Mouse (Mus musculus) forebrain, embryonic 15.5 days (tissue): Measurements from ENCODE around the gene Plekhg3. TPM values are rescaled to one million over a fixed set of nuclear protein-coding genes. Genes with fewer than 3 reads are reported as not detected.
A peak's percentile ranks its signal among the peaks of the same experiment; 100 is the strongest.

Experiments
- ATAC-seq: fragments of 200-750 bp; cut with Nextera tagmentation; replicated peaks from 2 replicates; pipeline ENCODE4 v1.8.0; 2017; ENCODE audit warnings: mild to moderate bottlenecking, moderate TSS enrichment, moderate library complexity
- H3K27ac ChIP-seq: fragments of 300-500 bp; sonication (generic); replicated peaks from 2 replicates; pipeline ENCODE4 v1.5.1; 2015; ENCODE audit warnings: mild to moderate bottlenecking, inconsistent platforms
- H3K27me3 ChIP-seq: fragments of 300-500 bp; sonication (generic); 2 replicates; pipeline ENCODE4 v1.6.1; 2015; ENCODE audit warnings: inconsistent platforms
- H3K36me3 ChIP-seq: fragments of 300-500 bp; sonication (generic); 2 replicates; pipeline ENCODE4 v1.6.1; 2015; ENCODE audit warnings: mild to moderate bottlenecking, inconsistent platforms
- H3K4me1 ChIP-seq: fragments of 300-500 bp; sonication (generic); 2 replicates; pipeline ENCODE4 v1.6.1; 2015; ENCODE audit warnings: inconsistent platforms
- H3K4me2 ChIP-seq: fragments of 300-500 bp; sonication (generic); replicated peaks from 2 replicates; pipeline ENCODE4 v1.6.1; 2015; ENCODE audit warnings: mild to moderate bottlenecking, inconsistent platforms
- H3K4me3 ChIP-seq: fragments of 300-500 bp; sonication (generic); 2 replicates; pipeline ENCODE4 v1.5.1; 2015; ENCODE audit warnings: mild to moderate bottlenecking, inconsistent platforms
- H3K9ac ChIP-seq: fragments of 300-500 bp; sonication (generic); replicated peaks from 2 replicates; pipeline ENCODE4 v1.6.1; 2015; ENCODE audit warnings: mild to moderate bottlenecking, inconsistent platforms
- H3K9me3 ChIP-seq: fragments of 300-500 bp; sonication (generic); 2 replicates; pipeline ENCODE4 v1.6.1; 2016; ENCODE audit warnings: inconsistent platforms
- WGBS: fragments of 180-500 bp; shearing (Covaris S2); methylation state at CpG from one replicate; pipeline ENCODE4 v1.1.7; 2015; ENCODE audit warnings: mixed read lengths; 5-methylcytosine and 5-hydroxymethylcytosine counted together
- polyA plus RNA-seq: library from polyadenylated mRNA; unstranded; fragments of >200 nt; fragmentation: Nextera tagmentation; extraction: Ambion mirVana; gene quantifications from 2 replicates; pipeline ENCODE4 v1.2.1, GENCODE M21; 2015

The Plekhg3 gene
- polyA plus RNA-seq, 1 experiment from 2014 or later: 0.79 TPM

DNA sequence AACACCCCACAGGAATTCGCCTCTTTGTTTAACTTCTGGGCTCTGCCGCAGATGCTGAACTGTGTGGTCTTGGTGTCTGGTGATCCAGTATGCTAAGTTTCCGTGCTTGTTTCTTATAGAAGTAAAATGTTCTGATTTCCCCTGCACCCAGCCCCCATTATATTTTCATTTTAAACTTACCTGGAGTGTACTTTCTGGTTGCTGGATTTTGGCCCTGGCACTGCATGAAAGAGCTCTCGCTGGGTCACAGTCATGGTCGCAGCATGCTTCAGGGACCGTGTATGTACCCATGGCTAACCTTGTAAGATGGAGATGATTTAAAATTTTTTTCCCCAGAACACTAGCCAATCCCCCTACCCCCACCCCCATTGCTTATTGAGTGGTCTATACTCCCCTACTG, 11.2 kb downstream of the Plekhg3 start:
- WGBS: 78% methylated on average over 6 of the region's 6 CpGs
- no peak for ATAC-seq
- Histone ChIP-seq H3K4me1 (peaks cover 7% of the 10 kb centered on the region), H3K36me3 (no peaks in the 10 kb centered on the region), H3K9me3 (no peaks in the 10 kb centered on the region), H3K27me3 (0 out of 2 replicates have a peak, but pooled peaks cover 3% of the 10 kb centered on the region), H3K27ac (no peak overlapping the region), H3K9ac (no peak overlapping the region), H3K4me3 (no peak overlapping the region), H3K4me2 (no peak overlapping the region)

- Histone ChIP-seq H3K27ac (no peak overlapping the region), H3K27me3 (0 out of 2 replicates have a peak, but pooled peaks cover 9% of the 10 kb centered on the region), H3K9me3 (no peaks in the 10 kb centered on the region), H3K36me3 (no peaks in the 10 kb centered on the region), H3K4me1 (peaks cover 18% of the 10 kb centered on the region), H3K9ac (no peak overlapping the region), H3K4me3 (no peak overlapping the region), H3K4me2 (no peak overlapping the region)
- WGBS: 60% methylated on average over 15 of the region's 15 CpGs
- ATAC-seq: no peak
Measured at GRCm38 (mm10) chr12:76545786-76546370, 15.2 kb downstream of the Plekhg3 start.

GRCm38 (mm10) chr12:76546383-76547276, 15.9 kb downstream of the Plekhg3 start:
- 9% methylated on average over 28 of the region's 28 CpGs for WGBS
- Histone ChIP-seq H3K4me2 (peak overlapping the region; percentile 37), H3K9ac (no peak overlapping the region), H3K9me3 (no peaks in the 10 kb centered on the region), H3K36me3 (no peaks in the 10 kb centered on the region), H3K4me3 (peak overlapping the region; percentile 12; the same call in 1 of the 2 replicates), H3K27ac (no peak overlapping the region), H3K4me1 (peaks cover 18% of the 10 kb centered on the region), H3K27me3 (0 out of 2 replicates have a peak, but pooled peaks cover 9% of the 10 kb centered on the region)
- peak; percentile 66 for ATAC-seq

DNA sequence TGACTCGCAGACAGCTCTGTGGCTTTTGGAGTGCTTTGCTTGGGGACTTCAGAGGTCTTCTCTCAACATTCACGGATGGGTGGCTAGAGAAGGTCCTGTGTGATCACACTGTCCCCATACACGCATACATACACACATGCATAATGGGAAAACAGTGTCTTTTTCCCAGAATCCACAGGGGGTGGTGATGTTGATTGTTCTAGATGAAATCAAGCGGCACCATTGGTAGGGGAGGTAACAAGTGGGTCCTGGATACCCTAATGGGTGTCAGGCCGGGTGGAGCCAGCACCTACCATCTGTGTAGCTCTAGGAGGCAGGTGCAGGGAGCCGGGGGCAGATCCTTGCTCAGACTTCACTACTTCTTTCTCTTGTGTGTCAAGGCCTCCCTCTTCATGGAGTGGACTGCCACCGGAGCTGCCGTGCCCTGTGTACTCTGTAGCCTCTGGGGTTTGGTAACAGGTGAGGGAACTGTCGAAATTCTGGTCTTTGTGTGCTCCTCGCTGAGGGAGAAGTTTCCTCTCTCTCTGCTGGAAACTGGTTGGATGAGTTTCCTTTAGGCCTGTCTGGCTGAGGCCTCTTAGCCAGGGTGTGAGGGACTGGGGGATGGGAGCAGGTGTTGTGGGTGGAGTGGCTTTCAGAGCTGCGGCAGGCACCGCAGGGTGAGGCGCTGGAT, 16.9 kb downstream of the Plekhg3 start:
- Histone ChIP-seq H3K27me3 (0 out of 2 replicates have a peak, but pooled peaks cover 9% of the 10 kb centered on the region), H3K9ac (no peak overlapping the region), H3K27ac (no peak overlapping the region), H3K9me3 (no peaks in the 10 kb centered on the region), H3K4me3 (no peak overlapping the region), H3K36me3 (no peaks in the 10 kb centered on the region), H3K4me1 (peaks cover 18% of the 10 kb centered on the region), H3K4me2 (peak overlapping the region; percentile 37)
- ATAC-seq: peak; percentile 26; the same call in 1 of the 2 replicates
- 20% methylated on average over 13 of the region's 13 CpGs for WGBS

GRCm38 (mm10) chr12:76548082-76548423, 17.4 kb downstream of the Plekhg3 start:
- Histone ChIP-seq H3K27ac (no peak overlapping the region), H3K9ac (no peak overlapping the region), H3K4me1 (peaks cover 18% of the 10 kb centered on the region), H3K27me3 (0 out of 2 replicates have a peak, but pooled peaks cover 9% of the 10 kb centered on the region), H3K4me2 (no peak overlapping the region), H3K9me3 (no peaks in the 10 kb centered on the region), H3K4me3 (no peak overlapping the region), H3K36me3 (no peaks in the 10 kb centered on the region)
- 0 out of 2 replicates have a peak, but pooled peaks have one; percentile 14 for ATAC-seq
- WGBS: 23% methylated on average over 7 of the region's 7 CpGs

DNA sequence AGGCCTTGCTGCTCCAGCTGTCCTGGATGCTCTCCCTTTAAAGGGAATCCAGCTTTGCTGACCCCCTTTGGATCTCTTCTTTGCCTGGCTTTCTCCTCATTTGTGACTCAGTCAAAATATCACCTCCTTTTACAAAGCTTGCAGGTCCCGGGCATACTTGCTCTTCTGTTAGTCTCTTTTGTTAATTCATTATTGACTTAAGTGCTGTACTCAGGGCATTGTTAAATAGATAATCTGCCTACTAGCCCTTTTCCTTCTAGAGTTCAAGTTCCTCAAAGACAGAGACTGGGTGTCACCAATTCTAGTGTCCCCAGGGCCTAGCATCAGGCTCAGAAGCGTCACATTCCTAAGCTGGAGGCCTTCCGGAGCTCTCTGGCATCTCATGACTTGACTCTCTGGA, 18.5 kb downstream of the Plekhg3 start:
- Histone ChIP-seq H3K9ac (no peak overlapping the region), H3K4me2 (no peak overlapping the region), H3K9me3 (no peaks in the 10 kb centered on the region), H3K4me3 (no peak overlapping the region), H3K27ac (no peak overlapping the region), H3K36me3 (no peaks in the 10 kb centered on the region), H3K4me1 (peaks cover 18% of the 10 kb centered on the region), H3K27me3 (0 out of 2 replicates have a peak, but pooled peaks cover 9% of the 10 kb centered on the region)
- 62% methylated on average over 3 of the region's 3 CpGs for WGBS
- ATAC-seq: no peak

DNA sequence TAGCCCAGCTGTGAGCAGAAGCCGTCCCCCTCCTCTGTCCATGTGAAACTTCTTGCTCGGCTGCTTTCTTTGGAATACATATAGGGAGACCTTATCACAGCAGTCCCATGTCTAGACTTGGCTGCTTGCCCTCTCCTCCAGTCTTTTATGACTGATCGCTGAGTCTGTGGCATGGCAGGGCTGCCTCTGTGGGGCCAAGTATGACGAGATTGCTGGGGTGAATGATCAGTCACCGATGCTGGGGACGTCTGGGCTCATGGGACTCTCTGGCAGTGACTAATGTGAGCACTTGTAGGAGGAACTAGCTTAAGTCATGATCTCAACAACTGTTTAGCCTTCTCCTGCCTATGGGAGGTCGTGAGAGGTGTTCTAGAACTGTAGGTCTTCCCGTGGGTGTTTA, 21.6 kb downstream of the Plekhg3 start:
- no peak for ATAC-seq
- no peak overlapping the region for H3K4me3 ChIP-seq
- H3K27me3 ChIP-seq: 0 out of 2 replicates have a peak, but pooled peaks cover 3% of the 10 kb centered on the region
- H3K4me1 ChIP-seq: peaks cover 7% of the 10 kb centered on the region
- H3K4me2 ChIP-seq: no peak overlapping the region
- no peaks in the 10 kb centered on the region for H3K36me3 ChIP-seq
- no peak overlapping the region for H3K27ac ChIP-seq
- no peak overlapping the region for H3K9ac ChIP-seq
- WGBS: 69% methylated on average over 8 of the region's 8 CpGs
- no peaks in the 10 kb centered on the region for H3K9me3 ChIP-seq

- Histone ChIP-seq H3K4me2 (no peak overlapping the region), H3K9ac (no peak overlapping the region), H3K27me3 (0 out of 2 replicates have a peak, but pooled peaks cover under 1% of the 10 kb centered on the region), H3K36me3 (no peaks in the 10 kb centered on the region), H3K27ac (no peak overlapping the region), H3K4me3 (no peak overlapping the region), H3K4me1 (peaks cover 2% of the 10 kb centered on the region), H3K9me3 (no peaks in the 10 kb centered on the region)
- 91% methylated on average over 4 of the region's 4 CpGs for WGBS
- no peak for ATAC-seq
Measured at GRCm38 (mm10) chr12:76552958-76553357, 22.3 kb downstream of the Plekhg3 start.

- no peak overlapping the region for H3K4me3 ChIP-seq
- H3K27ac ChIP-seq: no peak overlapping the region
- H3K36me3 ChIP-seq: no peaks in the 10 kb centered on the region
- no peaks in the 10 kb centered on the region for H3K27me3 ChIP-seq
- no peaks in the 10 kb centered on the region for H3K4me1 ChIP-seq
- WGBS: 87% methylated on average over 7 of the region's 7 CpGs
- no peak overlapping the region for H3K9ac ChIP-seq
- H3K9me3 ChIP-seq: no peaks in the 10 kb centered on the region
- H3K4me2 ChIP-seq: no peak overlapping the region
- no peak for ATAC-seq
Measured at GRCm38 (mm10) chr12:76553917-76554316, 23.2 kb downstream of the Plekhg3 start.

DNA sequence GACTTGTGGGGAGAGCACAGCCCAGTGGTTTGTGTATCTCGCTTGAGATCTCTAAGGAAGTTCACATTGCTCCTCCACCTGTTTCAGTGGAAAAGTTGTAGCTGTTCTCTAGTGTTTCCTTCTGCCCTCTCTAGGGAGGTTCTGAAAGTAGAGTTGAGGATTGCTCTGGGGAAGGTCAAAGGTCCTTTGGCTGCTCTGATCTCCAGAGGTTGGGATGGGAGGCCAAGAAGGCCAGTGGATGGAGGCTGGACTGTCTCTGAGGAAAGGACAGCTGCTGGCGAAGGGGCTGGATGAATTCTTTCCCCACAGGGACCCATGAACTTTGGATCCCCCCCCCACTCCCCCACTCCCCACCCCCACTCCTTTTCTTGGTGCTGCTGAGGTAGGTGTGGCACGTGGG, 23.7 kb downstream of the Plekhg3 start:
- Histone ChIP-seq H3K9ac (no peak overlapping the region), H3K27ac (no peak overlapping the region), H3K27me3 (no peaks in the 10 kb centered on the region), H3K4me3 (no peak overlapping the region), H3K4me1 (no peaks in the 10 kb centered on the region), H3K4me2 (no peak overlapping the region), H3K36me3 (no peaks in the 10 kb centered on the region), H3K9me3 (no peaks in the 10 kb centered on the region)
- ATAC-seq: no peak
- 86% methylated on average over 3 of the region's 3 CpGs for WGBS

DNA sequence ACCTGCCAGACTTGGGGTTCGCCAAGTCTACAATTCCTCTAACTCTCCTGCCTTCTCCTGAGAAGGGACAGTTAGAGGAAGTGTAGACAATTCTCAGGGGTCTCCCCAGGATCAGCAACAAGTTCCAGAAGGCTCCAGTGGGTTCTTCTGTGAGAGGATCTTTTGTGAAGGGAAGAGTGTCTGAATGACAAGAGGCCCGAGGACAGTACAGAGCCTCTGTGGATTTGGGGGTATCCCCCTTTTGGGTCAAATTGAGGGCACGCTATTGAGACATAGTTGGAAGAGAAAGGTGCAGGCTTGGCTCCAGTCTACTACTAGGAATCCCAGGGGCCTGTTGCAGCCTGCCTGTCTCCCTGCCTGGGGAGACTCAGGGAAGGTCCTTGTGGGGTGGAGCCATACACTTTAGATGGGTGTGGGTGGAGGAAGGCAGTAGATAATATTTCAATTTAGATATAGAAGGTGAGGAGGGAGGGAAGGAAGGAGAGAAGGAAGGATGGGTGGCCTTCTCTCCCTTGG, 24.2 kb downstream of the Plekhg3 start:
- Histone ChIP-seq H3K4me2 (no peak overlapping the region), H3K9ac (no peak overlapping the region), H3K36me3 (no peaks in the 10 kb centered on the region), H3K4me1 (no peaks in the 10 kb centered on the region), H3K9me3 (no peaks in the 10 kb centered on the region), H3K27me3 (no peaks in the 10 kb centered on the region), H3K4me3 (no peak overlapping the region), H3K27ac (no peak overlapping the region)
- 85% methylated on average over 3 of the region's 3 CpGs for WGBS
- ATAC-seq: no peak

DNA sequence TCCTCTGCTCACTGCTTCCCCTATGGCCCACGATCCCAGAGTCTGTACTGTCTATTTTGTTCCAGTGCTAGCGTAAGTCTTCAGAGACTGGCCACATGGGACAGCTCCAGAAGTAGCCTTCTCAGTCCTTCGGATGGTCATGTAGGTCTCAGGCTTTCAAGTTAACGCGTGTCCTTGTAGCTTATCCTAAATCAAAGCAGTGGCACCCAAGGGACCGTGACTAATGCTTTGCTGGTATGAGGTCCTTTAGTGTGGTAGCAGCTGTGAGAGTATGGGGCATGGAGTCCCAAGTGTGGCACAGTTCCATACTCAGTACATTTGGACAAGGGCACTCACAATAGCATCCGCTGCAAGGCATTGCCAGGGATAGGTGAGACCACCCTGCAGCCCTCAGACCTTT, 25.5 kb downstream of the Plekhg3 start:
- 77% methylated on average over 7 of the region's 7 CpGs for WGBS
- Histone ChIP-seq H3K27ac (no peak overlapping the region), H3K9ac (no peak overlapping the region), H3K36me3 (no peaks in the 10 kb centered on the region), H3K27me3 (no peaks in the 10 kb centered on the region), H3K4me2 (no peak overlapping the region), H3K9me3 (no peaks in the 10 kb centered on the region), H3K4me1 (no peaks in the 10 kb centered on the region), H3K4me3 (no peak overlapping the region)
- no peak for ATAC-seq
